Mouse (Mus musculus) regulatory T cell (primary cell): Measurements from ENCODE around the gene Hus1.

ENCODE experiments used
- in situ Hi-C: fragments of 300-600 bp; cut with MboI, MseI; formaldehyde crosslinking; loops from one replicate; pipeline ENCODE4 v1.15.1; 2025; ENCODE audit warnings: high pct_unique_total_duplicates

Hus1 gene

GRCm38 (mm10) chr11:8978154-8978553 lies 32.8 kb downstream of the Hus1 start:
- in situ Hi-C loops, result no loop called here

- in situ Hi-C loops, result no loop called here
Observed at GRCm38 (mm10) chr11:8973166-8973565, 37.8 kb downstream of the Hus1 start, which contains the start of gene Pkd1l1. Gene Pkd1l1, minus strand, starts transcription at chr11:8973266.

- in situ Hi-C loops, result no loop called here
Observed at GRCm38 (mm10) chr11:8972093-8972492, 38.9 kb downstream of the Hus1 start.

GRCm38 (mm10) chr11:8970509-8970908 lies 40.5 kb downstream of the Hus1 start:
- in situ Hi-C loops, result no loop called here

- in situ Hi-C loops, result no loop called here
Observed at GRCm38 (mm10) chr11:8968094-8968493, 42.9 kb downstream of the Hus1 start.

GRCm38 (mm10) chr11:8958572-8958971 lies 52.4 kb downstream of the Hus1 start:
- in situ Hi-C loops, result no loop called here

- in situ Hi-C loops, result no loop called here
Observed at GRCm38 (mm10) chr11:8958108-8958507, 52.9 kb downstream of the Hus1 start.

- in situ Hi-C loops, result no loop called here
Observed at GRCm38 (mm10) chr11:8957023-8957422, 54.0 kb downstream of the Hus1 start.

- in situ Hi-C loops, result no loop called here
Observed at GRCm38 (mm10) chr11:8955678-8956077, 55.3 kb downstream of the Hus1 start.

- in situ Hi-C loops, result loop anchor here (10.0 kb wide), 1 partner anchor 415 kb away; no protein-coding TSS in a partner anchor
Observed at GRCm38 (mm10) chr11:8949765-8950430, 61.1 kb downstream of the Hus1 start.

GRCm38 (mm10) chr11:8948871-8949270 lies 62.1 kb downstream of the Hus1 start:
- in situ Hi-C loops, result loop anchor here (10.0 kb wide), 1 partner anchor 414 kb away; no protein-coding TSS in a partner anchor

- in situ Hi-C loops, result loop anchor here (10.0 kb wide), 1 partner anchor 409 kb away; no protein-coding TSS in a partner anchor
Observed at GRCm38 (mm10) chr11:8944114-8944513, 66.9 kb downstream of the Hus1 start.
